Mouse (Mus musculus) kidney, postnatal 25 days (tissue): ENCODE measurements around the gene Car10.
"Not testable (repeated sequence)": the region's sequence is repeated elsewhere in the genome, so short reads cannot be mapped to it uniquely, and the experiment has no call there.

Experiments used
- DNase-seq, 2 experiments: peaks; one replicate each; pipeline ENCODE4 v3.0.0; 2021; ENCODE audit warnings: mixed read lengths in 2 of 2

Gene Car10

DNA sequence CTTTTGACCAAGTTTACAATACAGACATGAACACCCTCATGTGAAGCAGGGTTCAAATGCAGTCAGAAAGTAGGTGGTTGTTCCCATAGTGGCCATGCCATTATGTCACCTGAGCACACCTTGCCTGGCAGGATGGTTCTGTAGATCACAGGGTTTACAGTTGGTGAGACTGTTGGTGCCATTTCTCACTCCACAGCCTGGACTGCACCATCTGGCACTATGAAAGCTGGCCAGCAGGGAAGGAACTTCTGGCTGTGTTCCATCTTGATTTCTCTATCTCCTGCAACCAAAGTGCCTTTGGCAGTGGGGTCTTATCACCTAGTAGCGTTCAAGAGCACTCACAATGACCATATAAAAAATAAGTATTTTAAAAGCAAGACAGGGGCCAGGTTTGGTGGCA, 303.3 kb downstream of the Car10 start:
- DNase-seq = not testable (repeated sequence)

DNA sequence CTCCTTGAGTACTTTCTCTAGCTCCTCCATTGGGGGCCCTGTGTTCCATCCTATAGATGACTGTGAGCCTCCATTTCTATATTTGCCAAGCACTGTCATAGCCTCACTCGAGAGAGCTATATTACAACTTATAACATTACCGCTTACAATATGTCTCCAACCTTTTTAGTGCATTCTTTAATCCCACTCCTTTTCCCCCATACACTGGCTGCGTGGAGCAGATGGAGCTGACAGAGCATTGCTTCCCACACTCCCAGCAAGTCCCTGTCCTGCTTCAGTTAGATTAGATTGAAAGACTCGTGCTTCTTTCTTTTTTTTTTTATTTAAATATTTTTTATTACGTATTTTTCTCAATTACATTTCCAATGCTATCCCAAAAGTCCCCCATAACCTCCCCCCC, 310.2 kb downstream of the Car10 start:
- DNase-seq = no peak

DNA sequence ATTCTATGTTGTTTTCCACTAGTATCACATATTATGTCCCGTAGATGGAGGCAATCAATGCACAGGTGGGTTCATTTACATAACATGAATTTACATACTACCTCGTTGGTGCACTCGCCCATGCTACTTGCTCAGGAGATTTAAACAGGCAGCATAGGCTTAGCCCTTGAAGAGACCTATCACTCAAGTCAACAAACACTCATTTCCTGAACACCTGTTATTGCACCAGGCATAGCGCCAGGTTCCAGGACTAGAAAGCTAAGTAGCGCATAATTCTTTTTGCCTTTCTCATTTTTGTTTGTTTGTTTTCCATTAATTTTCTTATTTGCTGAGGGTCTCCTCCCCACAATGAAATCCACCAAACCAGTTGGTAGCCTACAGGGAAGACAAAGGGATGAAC, 333.7 kb downstream of the Car10 start:
- DNase-seq = no peak

DNA sequence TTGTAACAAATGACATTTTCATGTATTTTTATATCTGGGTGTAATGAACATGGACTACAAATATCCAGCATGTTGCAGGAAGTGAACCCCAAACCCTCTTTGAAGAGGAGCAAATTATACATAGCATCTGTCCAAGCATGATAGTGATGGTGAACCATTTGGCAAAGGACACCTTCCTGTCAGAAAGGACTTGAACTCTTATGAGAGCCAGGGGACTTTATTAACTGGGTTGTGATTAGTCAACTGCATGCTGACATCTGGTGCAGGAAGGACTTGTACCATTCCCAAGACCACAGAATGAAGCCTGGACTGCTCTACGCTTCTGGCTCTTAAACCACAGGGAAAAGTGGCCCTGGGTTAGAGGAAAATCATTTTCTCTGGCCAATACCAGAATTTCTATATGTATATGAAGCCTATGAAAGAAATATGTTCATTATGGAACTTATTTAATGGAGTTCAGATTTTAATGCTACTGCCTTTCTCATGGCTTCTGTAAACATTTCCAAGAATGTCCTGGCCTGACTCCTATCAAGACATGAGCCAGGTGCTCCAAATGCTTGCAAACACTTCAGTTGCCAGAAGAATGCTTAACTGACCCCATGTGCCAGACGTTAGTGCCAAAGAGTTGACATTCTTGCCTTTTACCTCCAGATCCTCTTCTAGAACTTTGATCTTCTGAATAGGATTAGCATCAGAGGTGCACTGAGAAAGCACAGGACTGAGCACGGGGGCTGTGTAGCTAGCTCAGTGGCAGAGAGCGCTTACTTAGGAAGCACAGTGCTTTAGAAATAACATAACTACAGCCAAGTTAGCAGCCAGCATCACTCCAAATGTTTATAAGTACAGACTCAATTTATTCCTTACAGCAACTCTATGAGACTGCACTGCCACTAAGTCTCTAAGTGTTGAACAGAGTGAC, 337.4 kb downstream of the Car10 start:
- DNase-seq = no peak

DNA sequence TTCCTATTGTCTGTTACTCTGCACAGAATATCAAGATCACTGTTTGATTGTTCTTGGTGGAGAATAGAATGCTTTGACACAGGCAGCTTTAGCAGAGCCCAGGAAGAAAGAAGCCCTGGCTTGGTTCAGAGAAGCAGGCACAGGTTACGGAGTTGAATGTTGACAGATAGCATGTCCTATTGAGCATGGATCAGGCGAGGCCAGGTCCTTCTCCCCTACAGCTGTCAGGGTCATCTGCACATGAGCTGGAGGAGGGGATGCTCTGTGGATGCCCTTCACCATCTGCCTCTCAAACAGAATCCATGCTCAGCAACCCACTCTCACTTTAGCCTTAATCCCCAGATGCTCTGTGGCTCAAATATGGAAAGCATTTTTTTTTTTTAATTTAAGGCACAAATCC, 339.1 kb downstream of the Car10 start:
- DNase-seq = no peak

DNA sequence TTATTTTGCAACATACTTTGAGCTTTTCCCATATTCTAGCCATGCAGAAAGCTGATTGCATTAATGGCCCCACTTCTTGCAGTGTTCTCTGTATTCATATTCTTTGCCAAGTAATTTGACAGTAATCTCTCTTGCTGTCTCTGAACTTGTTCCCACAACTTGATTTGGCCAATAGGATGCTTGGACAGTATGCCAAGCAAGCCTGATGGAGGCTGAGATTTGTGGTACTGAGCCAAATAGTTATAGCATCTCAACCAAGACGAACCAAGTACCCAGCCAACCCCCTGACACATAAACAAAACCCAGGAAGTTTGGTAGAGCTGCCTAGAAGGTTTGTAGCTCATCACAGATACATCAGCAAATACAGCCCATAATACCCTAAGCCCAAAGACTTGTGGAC, 342.6 kb downstream of the Car10 start:
- no peak for DNase-seq

DNA sequence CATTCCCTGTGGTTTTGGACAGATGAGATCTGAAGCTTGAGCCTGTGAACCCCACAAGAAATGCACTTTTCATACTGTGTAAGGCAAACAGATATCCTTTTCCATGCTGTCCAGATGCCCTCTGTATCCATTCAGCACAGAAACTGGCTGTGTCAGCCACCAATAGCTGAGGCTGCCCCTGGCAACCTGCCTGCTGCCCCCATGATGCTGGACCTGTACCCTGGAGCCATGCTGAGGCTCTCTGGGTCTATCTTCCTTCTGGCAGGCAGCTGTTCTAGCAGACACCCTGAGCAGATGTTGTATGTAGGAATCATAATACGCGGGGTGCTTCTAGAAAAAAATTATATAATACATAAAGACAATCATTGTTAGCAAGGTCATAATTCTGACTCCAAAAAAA, 345.9 kb downstream of the Car10 start:
- DNase-seq = no peak

DNA sequence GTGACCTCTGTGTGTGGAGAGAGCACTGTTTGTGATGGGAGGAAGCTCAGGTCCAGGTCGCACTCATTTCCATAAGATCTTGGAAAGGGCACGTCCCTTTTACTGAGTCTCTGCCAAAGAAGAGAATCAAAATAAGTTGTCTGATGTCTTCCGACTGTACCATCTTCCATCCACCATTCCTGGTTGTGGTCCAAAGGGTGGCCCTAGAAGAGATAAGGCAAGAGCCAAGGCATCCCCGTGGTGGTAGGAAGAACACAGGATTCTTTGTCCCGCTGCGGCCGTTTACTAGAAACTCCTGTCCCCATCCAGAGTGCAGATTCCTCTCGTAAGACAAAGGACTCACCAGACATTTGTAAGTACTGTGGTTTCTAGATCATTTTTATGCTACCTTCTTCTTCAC, 346.9 kb downstream of the Car10 start:
- no peak for DNase-seq

DNA sequence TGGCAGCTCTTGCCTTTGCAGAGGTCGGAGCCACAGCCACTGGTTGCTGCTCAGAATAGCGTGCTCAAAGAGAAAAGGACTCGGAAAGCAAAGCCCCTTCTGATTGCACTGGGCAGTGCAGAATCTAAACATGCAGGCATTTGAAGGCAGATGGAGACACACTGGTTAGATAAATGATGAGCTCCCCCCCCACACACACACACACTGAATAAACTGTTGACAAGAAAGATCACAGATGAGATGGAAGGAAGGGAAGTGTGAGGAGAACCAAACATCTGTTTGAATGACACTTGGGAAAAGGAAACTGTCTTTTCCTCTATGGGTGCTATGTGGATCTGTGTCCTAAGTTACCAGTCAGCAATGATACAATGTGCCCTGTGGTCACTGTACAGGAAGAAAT, 349.7 kb downstream of the Car10 start:
- no peak for DNase-seq

DNA sequence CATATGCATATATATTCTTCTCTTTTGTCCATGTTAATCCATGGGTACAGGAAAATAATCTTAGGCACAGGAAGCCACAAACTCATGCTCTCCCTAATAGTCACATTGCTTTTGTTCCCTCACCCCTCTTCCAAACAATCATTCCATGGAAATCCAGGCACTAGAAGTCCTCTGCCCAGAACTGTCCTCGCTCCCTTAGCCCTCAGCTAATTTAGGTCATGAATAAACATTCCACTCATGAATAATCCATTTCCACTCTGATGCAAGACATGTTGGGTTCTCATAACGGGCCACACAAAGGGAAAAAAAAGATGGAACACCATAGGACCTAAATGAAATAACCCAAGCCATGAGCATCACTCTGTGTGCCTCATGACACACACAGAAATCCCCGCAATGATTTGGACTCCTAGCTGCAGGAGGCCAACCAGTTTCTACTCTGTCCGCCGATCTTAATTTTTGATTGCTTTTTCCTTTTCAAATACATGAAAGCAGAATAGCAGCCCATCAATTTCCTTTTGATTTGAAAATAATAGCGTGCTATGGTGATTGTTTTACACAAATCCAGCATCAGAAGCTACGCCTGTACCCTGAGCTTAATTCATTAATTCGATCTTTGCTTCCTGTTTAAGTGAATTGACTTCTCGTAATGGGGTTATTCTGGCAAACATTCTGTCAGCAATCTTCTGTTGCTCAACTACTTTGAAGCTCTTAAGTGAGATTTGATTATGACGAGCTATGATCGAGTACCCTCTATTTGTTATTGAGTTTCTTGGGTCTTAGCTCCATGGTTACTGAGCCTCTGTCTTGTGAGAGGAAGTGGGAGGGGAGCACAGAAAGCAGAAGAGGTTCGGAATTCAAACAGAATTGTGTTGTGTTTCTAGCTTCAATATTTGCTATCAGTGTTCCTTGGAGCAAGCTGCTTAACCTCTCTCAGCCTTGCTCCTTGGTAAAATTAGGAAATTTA, 350.7 kb downstream of the Car10 start:
- no peak for DNase-seq

DNA sequence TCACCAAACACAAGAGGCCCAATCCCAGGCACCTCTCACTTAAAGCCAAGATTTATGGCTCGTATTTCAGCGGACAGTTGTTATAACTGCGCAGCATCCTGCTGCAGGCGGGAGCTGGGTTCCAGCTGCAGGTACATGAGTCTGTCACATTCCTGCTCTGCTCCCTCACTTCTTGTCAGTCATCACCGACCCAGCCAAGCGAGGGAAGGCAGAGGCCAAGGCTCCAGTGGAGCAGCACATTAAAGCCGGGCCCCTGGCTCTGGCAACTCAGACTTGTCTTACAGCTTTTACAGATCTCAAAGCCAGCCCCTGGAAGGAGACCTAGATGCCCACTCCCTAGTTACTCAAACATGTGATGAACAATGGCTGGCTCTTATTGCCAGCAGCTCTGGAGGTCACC, 352.7 kb downstream of the Car10 start:
- DNase-seq = no peak

DNA sequence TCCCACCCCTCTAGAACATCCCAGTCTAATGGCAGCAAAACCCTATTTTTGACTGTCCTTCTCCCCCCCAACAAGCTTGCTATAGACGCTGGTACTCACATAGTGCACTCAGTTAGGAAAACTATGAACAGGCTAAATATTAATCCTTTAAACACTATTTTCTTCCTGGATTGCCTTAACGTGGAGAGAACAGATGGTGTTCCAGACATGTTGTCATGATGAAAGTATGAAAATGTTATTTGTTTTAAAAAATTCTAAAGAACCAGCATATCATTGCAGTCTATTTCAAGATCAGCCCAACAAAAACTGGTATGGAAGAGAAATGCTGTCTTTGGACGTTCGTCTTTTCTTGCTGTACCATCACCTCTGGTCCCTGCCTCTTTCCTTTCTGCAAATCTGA, 368.4 kb downstream of the Car10 start:
- no peak for DNase-seq

DNA sequence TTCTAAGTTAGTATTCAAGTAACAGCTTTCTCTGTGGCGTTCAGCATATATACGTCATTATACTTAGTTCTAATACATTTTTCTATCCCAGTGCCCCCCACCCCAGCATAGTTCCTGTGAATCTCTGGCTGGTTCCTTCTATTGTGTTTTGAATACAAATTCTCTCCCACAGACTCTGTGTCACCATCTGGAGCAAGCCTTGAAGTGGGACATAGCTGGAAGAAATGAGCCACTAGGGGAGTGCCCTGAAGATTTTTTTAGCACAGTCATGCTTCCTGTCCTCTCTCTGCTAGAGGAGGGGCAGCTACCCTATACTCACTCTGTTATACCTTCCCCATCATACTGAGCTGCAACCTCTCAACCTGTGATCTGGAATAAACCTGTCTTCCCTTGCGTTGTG, 369.9 kb downstream of the Car10 start:
- no peak for DNase-seq

DNA sequence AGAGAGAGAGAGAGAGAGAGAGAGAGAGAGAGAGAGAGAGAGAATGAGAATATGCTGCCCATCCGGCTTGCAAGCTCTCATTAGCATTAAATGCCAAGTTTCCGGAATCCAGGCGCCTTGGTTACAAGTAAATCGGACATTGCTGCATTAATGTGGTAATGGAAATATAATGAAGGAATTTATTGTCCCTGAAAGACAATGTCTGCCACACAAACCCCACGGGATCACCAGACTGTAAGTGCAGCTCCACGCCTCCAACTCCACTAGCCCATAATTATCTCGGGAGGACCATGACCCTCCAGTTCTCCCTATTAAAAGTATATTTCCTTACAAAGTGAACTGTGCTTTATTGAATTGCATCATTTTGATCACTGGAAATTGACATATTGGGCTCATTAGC, 372.9 kb downstream of the Car10 start:
- DNase-seq = no peak

DNA sequence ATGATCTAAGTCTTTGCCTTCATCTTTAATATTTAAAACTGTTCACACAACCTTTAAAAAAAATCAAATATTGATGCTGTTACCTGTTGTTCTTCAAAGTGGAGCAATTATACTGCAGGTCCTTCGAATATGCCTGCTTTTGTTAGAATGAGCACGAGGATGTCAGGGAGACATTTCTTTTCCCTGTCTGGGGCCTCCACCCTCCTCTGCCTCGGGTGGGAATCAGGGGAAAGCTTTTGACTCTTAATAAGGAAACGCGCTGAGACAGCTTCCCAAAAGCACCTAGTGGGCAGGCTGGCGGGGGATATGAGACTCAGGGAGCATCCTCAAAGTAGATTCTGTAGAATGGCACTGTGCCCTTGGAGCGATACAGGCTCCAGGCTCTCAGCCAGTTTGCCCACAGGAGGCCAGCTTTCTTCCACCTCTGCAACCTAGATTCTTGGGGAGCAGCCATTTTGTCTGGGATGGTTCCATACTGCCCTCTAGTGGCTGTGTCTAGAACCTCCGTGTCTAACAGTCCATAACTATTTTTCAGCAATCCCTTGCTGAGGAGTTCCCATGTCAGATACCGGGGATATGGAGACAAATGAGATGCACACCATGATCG, 373.8 kb downstream of the Car10 start:
- peak; percentile 39 to 53 for DNase-seq

DNA sequence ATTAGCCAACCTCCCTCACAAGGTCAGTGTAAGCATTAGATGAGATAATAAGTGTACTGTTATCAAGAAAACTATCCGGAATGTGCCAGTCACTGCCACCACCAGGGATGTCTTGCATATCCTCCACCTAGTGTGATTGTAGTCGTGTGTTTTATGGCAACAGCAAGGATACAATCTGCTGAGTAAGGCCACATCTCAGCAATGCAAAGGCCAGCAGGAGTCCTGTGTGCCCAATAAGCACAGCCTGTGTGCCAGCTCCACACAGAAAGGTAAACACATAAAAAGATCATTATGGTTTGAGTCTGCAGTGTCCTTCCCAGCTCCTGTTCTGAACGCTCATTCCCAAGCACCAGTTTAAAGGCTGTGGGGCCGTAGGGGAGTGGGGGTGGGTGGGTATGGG, 386.8 kb downstream of the Car10 start:
- DNase-seq = no peak

DNA sequence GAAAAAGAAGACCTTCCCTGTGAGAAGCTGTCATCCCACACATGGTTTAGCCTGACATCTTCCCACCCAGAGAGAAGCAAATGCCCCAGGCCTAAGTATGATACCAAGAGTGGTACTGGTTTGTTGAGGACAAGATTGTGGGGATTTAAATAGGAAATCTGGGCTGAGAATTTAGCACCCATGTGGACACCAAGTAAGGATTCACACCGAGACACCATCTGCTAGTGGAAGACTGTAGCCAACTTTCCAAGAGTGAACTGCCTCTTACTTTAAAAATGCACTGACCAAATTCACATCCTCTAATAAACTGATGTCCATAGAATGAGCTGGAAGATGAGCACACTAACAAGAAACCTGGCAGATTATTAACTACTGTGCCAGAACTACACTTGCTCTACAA, 389.2 kb downstream of the Car10 start:
- DNase-seq = no peak

DNA sequence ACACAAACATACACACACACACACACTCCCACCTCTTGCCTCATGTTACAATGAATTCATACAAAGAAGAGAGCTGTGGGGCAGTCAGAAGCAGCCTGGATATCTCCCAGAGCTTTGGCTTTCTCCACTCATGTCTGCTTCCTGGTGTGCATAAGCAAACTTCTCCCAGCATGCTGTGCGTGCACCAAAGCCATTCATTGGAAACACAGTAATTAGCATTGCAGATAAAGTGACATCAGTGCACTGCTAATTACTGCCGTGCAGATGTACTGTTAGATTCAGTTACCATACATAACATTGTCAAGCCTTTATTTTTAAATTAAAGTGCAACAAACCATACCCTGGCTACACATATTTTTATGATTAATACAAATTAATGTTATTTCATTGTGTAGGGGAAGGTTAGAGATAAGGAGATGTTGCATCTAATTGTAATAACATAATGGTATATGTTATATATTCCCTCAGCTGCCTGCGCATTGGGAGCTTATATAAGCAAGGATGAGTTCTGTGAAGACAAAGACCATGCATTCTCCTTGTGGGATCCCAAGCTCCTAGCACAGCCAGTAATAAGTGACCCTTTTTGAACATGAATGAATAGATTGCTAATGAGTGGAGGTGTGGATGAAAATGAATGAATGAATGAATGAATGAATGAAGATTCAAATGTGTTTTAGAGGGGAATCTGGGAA, 390.2 kb downstream of the Car10 start:
- DNase-seq = no peak

DNA sequence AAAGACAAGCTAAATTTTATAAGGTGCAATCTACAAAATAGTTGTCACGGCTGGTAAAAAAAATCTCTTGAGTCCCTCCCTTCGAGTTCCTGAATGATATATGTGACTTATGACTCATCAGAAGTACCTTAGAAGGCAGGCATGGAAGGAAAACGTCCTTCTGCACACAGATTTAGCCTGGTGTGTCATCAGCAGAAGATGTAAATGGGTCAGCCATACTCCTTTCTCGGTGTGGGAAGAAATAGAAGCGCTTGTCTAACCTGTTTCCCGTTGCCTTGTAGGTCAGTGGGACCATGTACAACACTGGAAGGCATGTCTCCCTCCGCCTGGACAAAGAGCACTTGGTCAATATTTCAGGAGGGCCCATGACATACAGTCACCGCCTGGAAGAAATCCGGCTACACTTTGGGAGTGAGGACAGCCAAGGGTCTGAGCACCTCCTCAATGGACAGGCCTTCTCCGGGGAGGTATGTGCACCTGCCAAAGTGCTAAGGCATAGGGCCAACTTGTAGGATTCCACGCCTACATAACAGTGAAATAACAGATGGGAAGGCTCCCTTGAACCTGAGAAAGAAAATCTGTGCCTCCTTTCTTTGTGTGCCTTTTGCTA, 392.5 kb downstream of the Car10 start:
- DNase-seq = no peak

DNA sequence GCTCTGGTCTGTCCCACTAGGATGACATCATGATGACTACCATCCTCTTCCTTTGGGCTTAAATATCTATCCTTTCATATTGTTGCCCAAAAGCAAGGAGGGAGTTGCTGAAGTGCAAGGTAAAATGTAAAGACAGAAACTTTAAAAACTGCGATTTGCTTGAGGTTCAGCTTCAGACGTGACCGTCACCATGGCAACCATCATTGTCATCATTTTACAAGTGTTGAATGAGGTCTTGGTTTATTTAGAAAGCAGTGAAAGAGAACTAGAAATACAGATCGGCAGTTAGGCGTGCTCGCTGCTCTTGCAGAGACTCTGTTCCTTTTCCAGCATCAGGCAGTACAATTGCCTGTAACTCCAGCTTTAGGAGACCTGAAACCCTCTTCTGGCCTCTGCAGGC, 400.1 kb downstream of the Car10 start:
- no peak for DNase-seq

DNA sequence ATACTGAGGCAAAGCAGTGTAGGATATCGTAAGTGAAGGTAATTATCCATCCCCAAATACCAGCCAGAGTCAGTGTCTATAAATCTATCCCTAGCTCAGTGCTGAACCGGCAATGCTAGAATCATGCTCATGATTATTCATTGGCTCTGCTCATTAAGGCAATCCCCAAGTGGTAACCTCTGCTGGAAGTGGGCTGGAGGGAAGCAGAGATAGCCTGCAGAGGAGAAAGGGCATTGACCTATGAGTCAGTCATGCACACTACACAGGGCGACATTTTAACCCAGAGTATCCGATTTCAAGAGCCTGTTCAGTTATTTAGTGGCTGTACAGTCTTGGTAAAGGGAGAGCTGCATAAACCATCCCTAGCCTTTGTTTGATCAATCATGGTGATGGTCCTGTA, 402.6 kb downstream of the Car10 start:
- DNase-seq = no peak

DNA sequence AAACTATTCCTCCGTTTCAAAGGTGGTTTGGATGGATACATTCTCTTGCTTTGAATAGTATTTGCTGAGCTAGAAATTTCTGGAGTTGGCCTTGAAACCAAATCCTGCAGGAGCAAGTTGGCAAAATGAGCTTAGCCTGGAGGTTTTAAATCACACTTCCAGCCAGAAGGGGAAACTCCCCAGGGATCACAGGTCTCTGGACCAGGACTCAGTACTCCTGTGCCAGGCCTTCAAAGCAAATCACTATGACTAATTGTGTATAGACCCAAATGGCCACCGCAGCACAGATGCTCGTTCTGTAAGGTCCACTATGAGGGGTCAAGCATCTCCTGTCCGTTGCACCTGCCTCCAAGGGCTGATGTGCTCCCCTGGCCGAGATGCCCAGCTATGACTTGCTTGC, 403.8 kb downstream of the Car10 start:
- DNase-seq = no peak
